Mouse (Mus musculus): Measurements from ENCODE around the gene AI837181.

DNA sequence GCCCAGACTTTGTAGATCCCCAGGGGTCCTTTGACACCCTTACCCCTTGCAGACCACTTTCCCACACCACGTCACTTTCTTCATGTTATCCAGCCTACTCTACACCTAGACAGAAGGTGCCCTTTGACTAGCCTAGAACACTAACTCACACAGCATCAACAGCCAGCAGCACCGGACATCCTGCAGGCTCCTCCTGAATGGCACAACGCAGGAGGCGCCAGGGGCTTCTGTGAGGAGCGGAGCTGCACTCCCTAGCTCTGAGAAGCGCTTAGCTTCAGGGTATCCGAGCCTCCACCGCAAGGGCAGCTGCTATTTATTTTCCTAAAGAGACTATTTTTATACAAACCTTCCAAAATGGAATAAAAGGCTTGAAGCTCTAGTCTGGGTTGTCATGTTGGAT lies 30.6 kb downstream of the AI837181 start:
- TF ChIP-seq CTCF (IDR thresholded peaks at IDR 0.05) = no peak
- TF ChIP-seq EP300 (IDR thresholded peaks at IDR 0.05) = no peak

Measured in lung, postnatal 0 days (tissue).